Mouse (Mus musculus) liver, postnatal 0 days (tissue): Measurements from ENCODE around the gene Tmem170.

Source experiments
- CTCF ChIP-seq: sonication (generic); IDR thresholded peaks from 2 replicates; pipeline ENCODE4 v1.5.1; 2016; ENCODE audit warnings: antibody characterized with exemption, low read depth
- EP300 ChIP-seq: IDR thresholded peaks from 2 replicates; pipeline ENCODE4 v1.6.1; 2016; ENCODE audit warnings: antibody characterized with exemption, low read depth, mild to moderate bottlenecking

DNA sequence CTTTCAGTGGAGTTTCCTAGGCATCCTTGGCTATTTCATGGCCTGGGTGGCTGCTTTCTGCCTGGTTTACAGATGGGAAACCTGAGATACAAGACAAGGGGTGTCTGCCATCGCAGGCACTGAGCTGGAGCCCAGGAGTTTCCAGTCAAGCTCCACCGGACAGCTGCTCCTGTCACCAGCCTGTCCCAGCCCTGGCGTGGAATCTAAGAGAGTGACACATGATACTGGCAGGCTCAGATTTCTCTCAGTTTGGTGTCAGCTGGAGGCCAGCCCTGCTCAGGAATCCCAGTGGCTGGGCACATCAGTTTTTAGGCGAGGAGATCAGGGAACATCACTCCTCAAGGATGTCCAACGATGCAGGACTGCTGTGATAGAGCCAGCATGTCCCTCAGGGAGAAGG lies 25.5 kb upstream of the Tmem170 start:
- TF ChIP-seq CTCF = no peak
- no peak for TF ChIP-seq EP300
